Mouse (Mus musculus): ENCODE measurements around the gene Insr. TPM values are rescaled to one million over a fixed set of nuclear protein-coding genes. Genes with fewer than 3 reads are reported as not detected.

The Insr gene
- total RNA-seq (2023): 10 to 100 TPM; 74.5 to 84.7 TPM

GRCm38 (mm10) chr8:3278934-3279720 lies at the start of gene Insr:
Gene Insr (minus strand): TSS chr8:3279617.

Other genes with a start within 250 kb of the Insr start
- 10 to 100 TPM; 81.0 to 89.9 TPM for gene A430078G23Rik, start 73.8 kb upstream of the Insr start, total RNA-seq (2023)
- 100 to 1,000 TPM in 1 of 2 experiments, 10 to 100 TPM in 1; 88.5 to 108 TPM for gene Arhgef18, start 113.4 kb upstream of the Insr start, total RNA-seq (2023)
- gene Pex11g, start 188.1 kb upstream of the Insr start, total RNA-seq (2023): under 1 TPM; 0.60 to 0.81 TPM
- under 1 TPM; 0.22 to 0.26 TPM for gene Tex45, start 191.2 kb upstream of the Insr start, total RNA-seq (2023)
- 1 to 10 TPM; 5.0 to 5.5 TPM for gene Zfp358, start 213.5 kb upstream of the Insr start, total RNA-seq (2023)
- gene Mcoln1, start 220.8 kb upstream of the Insr start, total RNA-seq (2023): 10 to 100 TPM; 27.1 to 36.8 TPM
- gene Pnpla6, start 235.8 kb upstream of the Insr start, total RNA-seq (2023): 10 to 100 TPM; 28.1 to 30.0 TPM